Mouse (Mus musculus) heart, adult 18-20 months (tissue): Measurements from ENCODE around the gene Fcgr1. TPM values are rescaled to one million over a fixed set of nuclear protein-coding genes. Genes with fewer than 3 reads are reported as not detected.
"Not testable (repeated sequence)": the region's sequence is repeated elsewhere in the genome, so short reads cannot be mapped to it uniquely, and the experiment has no call there.

Source experiments
- DNase-seq, 2 experiments: peaks; one replicate each; pipeline ENCODE4 v3.0.0; 2021 to 2022; ENCODE audit warnings: mixed read lengths in 1 of 2
- total RNA-seq, 2 experiments: library from RNA; stranded (reverse); gene quantifications; 2 replicates each; pipeline ENCODE4 v1.2.3; 2021

Gene Fcgr1
- total RNA-seq, 2 experiments from 2014 or later = 0.39 to 1.1 TPM

GRCm38 (mm10) chr3:96327131-96327530 is 33.4 kb upstream of the Fcgr1 start:
- peak in 1 of 2 experiments; percentile 9 for DNase-seq

GRCm38 (mm10) chr3:96323806-96324205 is 30.0 kb upstream of the Fcgr1 start:
- DNase-seq = not testable (repeated sequence)

GRCm38 (mm10) chr3:96322609-96323008 is 28.8 kb upstream of the Fcgr1 start:
- no peak for DNase-seq

- no peak for DNase-seq
These were observed 28.1 kb upstream of the Fcgr1 start for GRCm38 (mm10) chr3:96321891-96322290.

GRCm38 (mm10) chr3:96320003-96320402 is 26.2 kb upstream of the Fcgr1 start:
- not testable (repeated sequence) for DNase-seq

- no peak for DNase-seq
These were observed 18.8 kb upstream of the Fcgr1 start for GRCm38 (mm10) chr3:96312341-96313098.

GRCm38 (mm10) chr3:96309441-96309840 is 15.7 kb upstream of the Fcgr1 start:
- no peak for DNase-seq

GRCm38 (mm10) chr3:96306506-96306905 is 12.7 kb upstream of the Fcgr1 start:
- no peak for DNase-seq

GRCm38 (mm10) chr3:96302076-96302475 is 8.3 kb upstream of the Fcgr1 start:
- DNase-seq = no peak

- peak; percentile 51 to 61 for DNase-seq
These were observed 7.1 kb upstream of the Fcgr1 start for GRCm38 (mm10) chr3:96300706-96301529.

- DNase-seq = no peak
These were observed 5.8 kb upstream of the Fcgr1 start for GRCm38 (mm10) chr3:96299562-96299961.

GRCm38 (mm10) chr3:96298360-96298759 is 4.6 kb upstream of the Fcgr1 start:
- no peak for DNase-seq

- DNase-seq = no peak
These were observed 401 bp downstream of the Fcgr1 start for GRCm38 (mm10) chr3:96293368-96293767.

GRCm38 (mm10) chr3:96292641-96293040 is 1.1 kb downstream of the Fcgr1 start:
- DNase-seq = no peak

- not testable (repeated sequence) for DNase-seq
These were observed 3.0 kb downstream of the Fcgr1 start for GRCm38 (mm10) chr3:96290727-96291126.

- no peak for DNase-seq
These were observed 4.6 kb downstream of the Fcgr1 start for GRCm38 (mm10) chr3:96289201-96289600.

- DNase-seq = not testable (repeated sequence)
These were observed 6.4 kb downstream of the Fcgr1 start for GRCm38 (mm10) chr3:96287334-96287733.

- DNase-seq = peak in 1 of 2 experiments; percentile 31
These were observed 9.3 kb downstream of the Fcgr1 start for GRCm38 (mm10) chr3:96284457-96284856.

- no peak for DNase-seq
These were observed 13.1 kb downstream of the Fcgr1 start for GRCm38 (mm10) chr3:96280660-96281059.

- peak; percentile 88 to 94 for DNase-seq
These were observed 15.8 kb downstream of the Fcgr1 start for GRCm38 (mm10) chr3:96277800-96278624.

GRCm38 (mm10) chr3:96277428-96277799 is 16.4 kb downstream of the Fcgr1 start:
- no peak for DNase-seq
